Mouse (Mus musculus): Measurements from ENCODE around the gene Rsg1.

Gene Rsg1

GRCm38 (mm10) chr4:141246089-141246997 is 32.6 kb downstream of the Rsg1 start:
- in situ Hi-C loops (cut with MboI, MseI): no loop called here

GRCm38 (mm10) chr4:141246998-141247350 is 33.2 kb downstream of the Rsg1 start:
- in situ Hi-C loops (cut with MboI, MseI): no loop called here

- in situ Hi-C loops (cut with MboI, MseI): no loop called here
Observed at GRCm38 (mm10) chr4:141247776-141248613, 34.2 kb downstream of the Rsg1 start.

- in situ Hi-C loops (cut with MboI, MseI): no loop called here
Observed at GRCm38 (mm10) chr4:141248614-141248978, 34.8 kb downstream of the Rsg1 start.

GRCm38 (mm10) chr4:141249383-141249782 is 35.6 kb downstream of the Rsg1 start:
- in situ Hi-C loops (cut with MboI, MseI): no loop called here

- in situ Hi-C loops (cut with MboI, MseI): no loop called here
Observed at GRCm38 (mm10) chr4:141251071-141251470, 37.3 kb downstream of the Rsg1 start.

- in situ Hi-C loops (cut with MboI, MseI): no loop called here
Observed at GRCm38 (mm10) chr4:141252641-141253040, 38.9 kb downstream of the Rsg1 start.

- in situ Hi-C loops (cut with MboI, MseI): no loop called here
Observed at GRCm38 (mm10) chr4:141254234-141254633, 40.5 kb downstream of the Rsg1 start.

GRCm38 (mm10) chr4:141257440-141257839 is 43.7 kb downstream of the Rsg1 start:
- in situ Hi-C loops (cut with MboI, MseI): no loop called here

GRCm38 (mm10) chr4:141259413-141259812 is 45.7 kb downstream of the Rsg1 start:
- in situ Hi-C loops (cut with MboI, MseI): no loop called here

- in situ Hi-C loops (cut with MboI, MseI): loop anchor here in 1 of 2 experiments (10.0 kb wide), 1 partner anchor 915 kb away; no protein-coding TSS in a partner anchor
Observed at GRCm38 (mm10) chr4:141260007-141260723, 46.4 kb downstream of the Rsg1 start.

GRCm38 (mm10) chr4:141262906-141263637 is 49.3 kb downstream of the Rsg1 start:
- in situ Hi-C loops (cut with MboI, MseI): loop anchor here in 1 of 2 experiments (10.0 kb wide), 1 partner anchor 912 kb away; no protein-coding TSS in a partner anchor

GRCm38 (mm10) chr4:141265979-141266637 is 52.4 kb downstream of the Rsg1 start:
- in situ Hi-C loops (cut with MboI, MseI): loop anchor here in 1 of 2 experiments (10.0 kb wide), 1 partner anchor 909 kb away; no protein-coding TSS in a partner anchor

GRCm38 (mm10) chr4:141267250-141267649 is 53.5 kb downstream of the Rsg1 start:
- in situ Hi-C loops (cut with MboI, MseI): loop anchor here in 1 of 2 experiments (10.0 kb wide), 1 partner anchor 908 kb away; no protein-coding TSS in a partner anchor

- in situ Hi-C loops (cut with MboI, MseI): loop anchor here in 1 of 2 experiments (10.0 kb wide), 1 partner anchor 907 kb away; no protein-coding TSS in a partner anchor
Observed at GRCm38 (mm10) chr4:141267837-141268236, 54.1 kb downstream of the Rsg1 start.

- in situ Hi-C loops (cut with MboI, MseI): loop anchor here in 1 of 2 experiments (10.0 kb wide), 1 partner anchor 906 kb away; no protein-coding TSS in a partner anchor
Observed at GRCm38 (mm10) chr4:141268350-141268749, 54.6 kb downstream of the Rsg1 start.

- in situ Hi-C loops (cut with MboI, MseI): loop anchor here in 1 of 2 experiments (10.0 kb wide), 1 partner anchor 906 kb away; no protein-coding TSS in a partner anchor
Observed at GRCm38 (mm10) chr4:141269080-141269479, 55.3 kb downstream of the Rsg1 start.

- in situ Hi-C loops (cut with MboI, MseI): no loop called here
Observed at GRCm38 (mm10) chr4:141270201-141270940, 56.6 kb downstream of the Rsg1 start.

GRCm38 (mm10) chr4:141271228-141271627 is 57.5 kb downstream of the Rsg1 start:
- in situ Hi-C loops (cut with MboI, MseI): no loop called here

Measured in T-helper 17 cell (primary cell).